Mouse (Mus musculus) erythroblast, embryonic 14.5 days (primary cell): ENCODE measurements around the gene Eif3i.

Experiments
- GATA1 ChIP-seq: IDR thresholded peaks from 2 replicates; pipeline ENCODE4 v1.6.1; 2012; ENCODE audit warnings: low read length, inconsistent platforms, mixed read lengths
- TAL1 ChIP-seq: IDR thresholded peaks from 3 replicates; pipeline ENCODE4 v1.6.1; 2012; ENCODE audit warnings: low read length, inconsistent platforms, mixed read lengths

- TF ChIP-seq TAL1 (no peak), GATA1 (no peak)
Observed at GRCm38 (mm10) chr4:129625496-129625895, 25.0 kb upstream of the Eif3i start.
